Mouse (Mus musculus) forebrain, postnatal 0 days (tissue): Measurements from ENCODE around the gene Prcd. TPM values are rescaled to one million over a fixed set of nuclear protein-coding genes. Genes with fewer than 3 reads are reported as not detected.

Experiments used
- ATAC-seq: fragments of 200-750 bp; cut with Nextera tagmentation; 2 replicates; pipeline ENCODE4 v1.8.0; 2017; ENCODE audit warnings: mild to moderate bottlenecking, moderate library complexity
- DNase-seq: peaks from one replicate; pipeline ENCODE4 v3.0.0-alpha.2; 2015
- H3K27ac ChIP-seq: fragments of 300-500 bp; sonication (generic); 2 replicates; pipeline ENCODE4 v1.5.1; 2014; ENCODE audit warnings: low read depth, mild to moderate bottlenecking, antibody characterized with exemption, low read length, moderate library complexity, mixed read lengths
- H3K27me3 ChIP-seq: fragments of 300-500 bp; sonication (generic); 2 replicates; pipeline ENCODE4 v1.6.1; 2014; ENCODE audit warnings: mild to moderate bottlenecking, low read length, mixed read lengths; ENCODE audit not compliant: insufficient read depth
- H3K36me3 ChIP-seq: fragments of 300-500 bp; sonication (generic); 2 replicates; pipeline ENCODE4 v1.6.1; 2014; ENCODE audit warnings: mild to moderate bottlenecking, moderate library complexity; ENCODE audit not compliant: insufficient read depth
- H3K4me1 ChIP-seq: fragments of 300-500 bp; sonication (generic); 2 replicates; pipeline ENCODE4 v1.6.1; 2014; ENCODE audit warnings: antibody characterized with exemption; ENCODE audit not compliant: insufficient read depth
- H3K4me2 ChIP-seq: fragments of 300-500 bp; sonication (generic); 2 replicates; pipeline ENCODE4 v1.6.1; 2014; ENCODE audit warnings: low read depth, mild to moderate bottlenecking, moderate library complexity
- H3K4me3 ChIP-seq: fragments of 300-500 bp; sonication (generic); 2 replicates; pipeline ENCODE4 v1.5.1; 2014; ENCODE audit warnings: low read depth, low read length, mixed read lengths
- H3K9ac ChIP-seq: fragments of 300-500 bp; sonication (generic); 2 replicates; pipeline ENCODE4 v1.6.1; 2014; ENCODE audit warnings: mild to moderate bottlenecking
- H3K9me3 ChIP-seq: fragments of 300-500 bp; sonication (generic); 2 replicates; pipeline ENCODE4 v1.6.1; 2016; ENCODE audit warnings: low read length
- CTCF ChIP-seq: sonication (generic); IDR thresholded peaks from 2 replicates; pipeline ENCODE4 v1.5.1; 2016; ENCODE audit warnings: antibody characterized with exemption, control low read depth, low read depth
- WGBS: fragments of 180-500 bp; shearing (Covaris S2); extraction: QIAGEN DNeasy Blood & Tissue Kit; methylation state at CpG from one replicate; pipeline ENCODE4 v1.1.7; 2014; 5-methylcytosine and 5-hydroxymethylcytosine counted together
- polyA plus RNA-seq: library from polyadenylated mRNA; unstranded; fragments of >200 nt; fragmentation: Nextera tagmentation; extraction: Ambion mirVana; gene quantifications from 2 replicates; pipeline ENCODE4 v1.2.1, GENCODE M21; 2015
- total RNA-seq: library from RNA; depleted of rRNA; stranded (reverse); fragments of >200 nt; gene quantifications from 2 replicates; pipeline ENCODE4 v1.2.3, GENCODE M21; 2014

Gene Prcd
- total and polyA plus RNA-seq, 2 experiments from 2014 or later, result 3.3 to 3.4 TPM

GRCm38 (mm10) chr11:116693899-116694249 is 40.5 kb downstream of the Prcd start:
- Histone ChIP-seq H3K27ac (no peak overlapping the region), H3K9me3 (no peaks in the 10 kb centered on the region), H3K4me3 (peak overlapping the region; percentile 23), H3K27me3 (peaks cover 15% of the 10 kb centered on the region; the same call in 1 of the 2 replicates), H3K4me2 (peak overlapping the region; percentile 50), H3K4me1 (peaks cover 5% of the 10 kb centered on the region; the same call in 1 of the 2 replicates), H3K9ac (0 out of 2 replicates have a peak overlapping the region, but pooled peaks have one; percentile 18), H3K36me3 (no peaks in the 10 kb centered on the region)
- no peak for TF ChIP-seq CTCF
- DNase-seq, result no peak
- no peak for ATAC-seq
- WGBS, result 41% methylated on average over 4 of the region's 4 CpGs

- 4% methylated on average over 72 of the region's 73 CpGs for whole genome bisulfite sequencing
- no peaks in the 10 kb centered on the region for H3K9me3 ChIP-seq
- H3K27ac ChIP-seq, result no peak overlapping the region
- peak overlapping the region; percentile 23 for H3K4me3 ChIP-seq
- DNase-seq, result no peak
- peak; percentile 32; the same call in 1 of the 2 replicates for ATAC-seq
- TF ChIP-seq CTCF, result no peak
- H3K4me1 ChIP-seq, result peaks cover 5% of the 10 kb centered on the region; the same call in 1 of the 2 replicates
- H3K27me3 ChIP-seq, result peaks cover 15% of the 10 kb centered on the region; the same call in 1 of the 2 replicates
- no peaks in the 10 kb centered on the region for H3K36me3 ChIP-seq
- peak overlapping the region; percentile 50 for H3K4me2 ChIP-seq
- H3K9ac ChIP-seq, result peak overlapping the region; percentile 18; the same call in 1 of the 2 replicates
These were observed 41.2 kb downstream of the Prcd start for GRCm38 (mm10) chr11:116694250-116695193.

DNA sequence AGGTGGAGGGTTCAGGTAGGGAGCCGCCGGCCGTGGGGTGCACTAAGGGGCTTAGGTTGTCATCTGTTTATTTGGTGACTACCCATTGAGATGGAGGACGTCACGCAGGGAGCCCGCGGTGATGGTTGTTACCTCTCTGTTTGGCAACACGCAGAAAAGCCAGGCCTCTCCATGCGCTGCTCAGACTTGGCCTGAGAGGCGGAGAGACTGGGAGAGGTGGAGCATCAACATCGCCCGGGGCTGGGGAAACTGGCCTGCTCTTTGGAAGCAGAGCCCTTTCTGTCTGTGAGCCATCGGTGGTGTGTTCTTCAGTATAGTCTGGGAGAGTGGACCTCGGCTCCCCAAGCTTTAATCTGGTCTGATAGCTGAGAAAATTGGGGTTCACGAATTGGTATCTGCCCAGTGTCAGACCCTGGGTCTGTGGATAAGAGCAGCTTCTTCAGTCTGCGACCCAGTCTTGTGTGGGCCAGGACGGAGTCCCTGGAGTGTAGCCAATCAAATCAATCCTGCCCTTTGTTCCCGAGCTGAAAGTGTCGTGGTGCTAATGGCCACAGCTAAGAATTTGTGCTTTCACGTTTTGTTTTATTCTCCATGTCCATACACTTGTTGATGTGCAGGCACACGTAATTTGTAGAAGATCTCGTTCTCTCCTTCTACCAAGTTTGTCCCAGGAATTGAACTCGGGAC is 42.0 kb downstream of the Prcd start:
- peaks cover 5% of the 10 kb centered on the region; the same call in 1 of the 2 replicates for H3K4me1 ChIP-seq
- H3K36me3 ChIP-seq, result no peaks in the 10 kb centered on the region

GRCm38 (mm10) chr11:116696426-116696825 is 43.1 kb downstream of the Prcd start:
- DNase-seq (no peak), ATAC-seq (no peak)
- H3K9ac ChIP-seq, result no peak overlapping the region
- no peak overlapping the region for H3K4me2 ChIP-seq
- peaks cover 5% of the 10 kb centered on the region; the same call in 1 of the 2 replicates for H3K4me1 ChIP-seq
- H3K36me3 ChIP-seq, result no peaks in the 10 kb centered on the region
- WGBS, result 89% methylated on average over 4 of the region's 4 CpGs
- H3K9me3 ChIP-seq, result no peaks in the 10 kb centered on the region
- no peak for TF ChIP-seq CTCF
- H3K27ac ChIP-seq, result no peak overlapping the region
- H3K4me3 ChIP-seq, result no peak overlapping the region
- H3K27me3 ChIP-seq, result peaks cover 15% of the 10 kb centered on the region; the same call in 1 of the 2 replicates

More for the DNA sequence above, 42.0 kb downstream of the Prcd start:
- Histone ChIP-seq H3K4me2 (no peak overlapping the region), H3K9me3 (no peaks in the 10 kb centered on the region), H3K4me3 (no peak overlapping the region), H3K9ac (no peak overlapping the region), H3K27ac (no peak overlapping the region), H3K27me3 (peaks cover 15% of the 10 kb centered on the region; the same call in 1 of the 2 replicates)
- 23% methylated on average over 23 of the region's 23 CpGs for WGBS
- ATAC-seq (no peak), DNase-seq (no peak)
- TF ChIP-seq CTCF, result no peak

GRCm38 (mm10) chr11:116697521-116697920 is 44.2 kb downstream of the Prcd start:
- DNase-seq, result no peak
- H3K4me2 ChIP-seq, result no peak overlapping the region
- peaks cover 15% of the 10 kb centered on the region; the same call in 1 of the 2 replicates for H3K27me3 ChIP-seq
- no peak overlapping the region for H3K9ac ChIP-seq
- ATAC-seq, result no peak
- H3K4me3 ChIP-seq, result no peak overlapping the region
- no peak for TF ChIP-seq CTCF
- H3K9me3 ChIP-seq, result no peaks in the 10 kb centered on the region
- no peaks in the 10 kb centered on the region for H3K36me3 ChIP-seq
- no peak overlapping the region for H3K27ac ChIP-seq
- H3K4me1 ChIP-seq, result peaks cover 5% of the 10 kb centered on the region; the same call in 1 of the 2 replicates
- 81% methylated on average over 9 of the region's 9 CpGs for WGBS

- no peak overlapping the region for H3K9ac ChIP-seq
- H3K9me3 ChIP-seq, result no peaks in the 10 kb centered on the region
- H3K27ac ChIP-seq, result no peak overlapping the region
- H3K4me2 ChIP-seq, result no peak overlapping the region
- ATAC-seq, result no peak
- 36% methylated on average over 5 of the region's 5 CpGs for WGBS
- no peak overlapping the region for H3K4me3 ChIP-seq
- no peaks in the 10 kb centered on the region for H3K36me3 ChIP-seq
- no peak for DNase-seq
- H3K4me1 ChIP-seq, result no peaks in the 10 kb centered on the region
- TF ChIP-seq CTCF, result no peak
- H3K27me3 ChIP-seq, result no peaks in the 10 kb centered on the region
These were observed 48.1 kb downstream of the Prcd start for GRCm38 (mm10) chr11:116701377-116701841.
